Mouse (Mus musculus) kidney, embryonic 14.5 days (tissue): ENCODE results near the gene Olfr1350. TPM values are rescaled to one million over a fixed set of nuclear protein-coding genes. Genes with fewer than 3 reads are reported as not detected.
A peak's percentile ranks its signal among the peaks of the same experiment; 100 is the strongest.
"Not testable (repeated sequence)": the region's sequence is repeated elsewhere in the genome, so short reads cannot be mapped to it uniquely, and the experiment has no call there.

Experiments used
- ATAC-seq: fragments of 200-750 bp; cut with Nextera tagmentation; 2 replicates; pipeline ENCODE4 v1.8.0; 2017; ENCODE audit warnings: moderate number of reproducible peaks, mild to moderate bottlenecking, moderate TSS enrichment, moderate library complexity; ENCODE audit not compliant: low FRiP score, low TSS enrichment
- H3K27ac ChIP-seq: fragments of 300-500 bp; sonication (generic); 2 replicates; pipeline ENCODE4 v1.5.1; 2014; ENCODE audit warnings: low read depth, mild to moderate bottlenecking, low read length, moderate library complexity, mixed read lengths
- H3K27me3 ChIP-seq: fragments of 300-500 bp; sonication (generic); 2 replicates; pipeline ENCODE4 v1.6.1; 2014; ENCODE audit warnings: mild to moderate bottlenecking, low read length; ENCODE audit not compliant: control insufficient read depth, insufficient read depth
- H3K36me3 ChIP-seq: fragments of 300-500 bp; sonication (generic); 2 replicates; pipeline ENCODE4 v1.6.1; 2014; ENCODE audit warnings: low read length, mixed read lengths; ENCODE audit not compliant: control insufficient read depth, insufficient read depth
- H3K4me1 ChIP-seq: fragments of 300-500 bp; sonication (generic); 2 replicates; pipeline ENCODE4 v1.6.1; 2014; ENCODE audit warnings: low read length, mixed read lengths; ENCODE audit not compliant: control insufficient read depth, insufficient read depth
- H3K4me2 ChIP-seq: fragments of 300-500 bp; sonication (generic); replicated peaks from 2 replicates; pipeline ENCODE4 v1.6.1; 2014; ENCODE audit warnings: low read depth, mild to moderate bottlenecking, low read length
- H3K4me3 ChIP-seq: fragments of 300-500 bp; sonication (generic); 2 replicates; pipeline ENCODE4 v1.5.1; 2014; ENCODE audit warnings: mild to moderate bottlenecking, low read length
- H3K9ac ChIP-seq: fragments of 300-500 bp; sonication (generic); 2 replicates; pipeline ENCODE4 v1.6.1; 2014; ENCODE audit warnings: low read depth, mild to moderate bottlenecking, low read length, moderate library complexity
- H3K9me3 ChIP-seq: fragments of 300-500 bp; sonication (generic); 2 replicates; pipeline ENCODE4 v1.6.1; 2016; ENCODE audit warnings: low read length; ENCODE audit not compliant: control insufficient read depth
- WGBS: fragments of 180-500 bp; shearing (Covaris S2); extraction: QIAGEN DNeasy Blood & Tissue Kit; methylation state at CpG from one replicate; pipeline ENCODE4 v1.1.7; 2014; 5-methylcytosine and 5-hydroxymethylcytosine counted together
- polyA plus RNA-seq: library from polyadenylated mRNA; unstranded; fragments of >200 nt; fragmentation: Nextera tagmentation; extraction: Ambion mirVana; gene quantifications from 2 replicates; pipeline ENCODE4 v1.2.1, GENCODE M21; 2014

Gene Olfr1350
- polyA plus RNA-seq, result not detected in 2 replicates

GRCm38 (mm10) chr7:6564541-6564940, at the start of gene Olfr1350:
Gene Olfr1350, plus strand, starts transcription at chr7:6564841.
- Histone ChIP-seq H3K4me3 (no peak within 1 kb of the TSS), H3K9ac (no peak within 1 kb of the TSS), H3K27ac (no peak within 1 kb of the TSS), H3K9me3 (no peaks in the 10 kb centered on the region), H3K36me3 (no peaks in the 10 kb centered on the region), H3K4me1 (no peaks in the 10 kb centered on the region), H3K4me2 (no peak within 1 kb of the TSS), H3K27me3 (no peaks in the 10 kb centered on the region)
- no peak for ATAC-seq

GRCm38 (mm10) chr7:6521666-6522065, 43.0 kb upstream of the Olfr1350 start:
- Histone ChIP-seq H3K27ac (no peak overlapping the region), H3K4me2 (no peak overlapping the region), H3K4me1 (no peaks in the 10 kb centered on the region), H3K36me3 (no peaks in the 10 kb centered on the region), H3K27me3 (no peaks in the 10 kb centered on the region), H3K9me3 (peaks cover 5% of the 10 kb centered on the region), H3K4me3 (no peak overlapping the region), H3K9ac (no peak overlapping the region)
- ATAC-seq, result no peak
- 37% methylated on average over 1 of the region's 1 CpGs for WGBS

- WGBS, result 82% methylated on average over 5 of the region's 5 CpGs
- no peaks in the 10 kb centered on the region for H3K27me3 ChIP-seq
- ATAC-seq, result no peak
- no peak within 1 kb of the TSS for H3K4me3 ChIP-seq
- H3K4me1 ChIP-seq, result no peaks in the 10 kb centered on the region
- no peaks in the 10 kb centered on the region for H3K36me3 ChIP-seq
- H3K9me3 ChIP-seq, result peaks cover 5% of the 10 kb centered on the region
- no peak within 1 kb of the TSS for H3K4me2 ChIP-seq
- no peak within 1 kb of the TSS for H3K27ac ChIP-seq
- no peak within 1 kb of the TSS for H3K9ac ChIP-seq
Observed at GRCm38 (mm10) chr7:6522850-6523249, 41.8 kb upstream of the Olfr1350 start, which contains the start of gene Olfr1349. Gene Olfr1349, minus strand, starts transcription at chr7:6522950.

- H3K27me3 ChIP-seq, result no peaks in the 10 kb centered on the region
- no peak for ATAC-seq
- H3K9me3 ChIP-seq, result peaks cover 5% of the 10 kb centered on the region
- H3K4me3 ChIP-seq, result no peak overlapping the region
- no peaks in the 10 kb centered on the region for H3K4me1 ChIP-seq
- no peak overlapping the region for H3K27ac ChIP-seq
- no peak overlapping the region for H3K4me2 ChIP-seq
- no peaks in the 10 kb centered on the region for H3K36me3 ChIP-seq
- WGBS, result 71% methylated on average over 3 of the region's 3 CpGs
- H3K9ac ChIP-seq, result no peak overlapping the region
Observed at GRCm38 (mm10) chr7:6525001-6525400, 39.6 kb upstream of the Olfr1350 start.

GRCm38 (mm10) chr7:6526141-6526540, 38.5 kb upstream of the Olfr1350 start:
- no peak for ATAC-seq
- WGBS, result 69% methylated on average over 5 of the region's 5 CpGs
- peaks cover 5% of the 10 kb centered on the region for H3K9me3 ChIP-seq

GRCm38 (mm10) chr7:6586096-6586759, 21.6 kb downstream of the Olfr1350 start:
- peak; percentile 68; the same call in 1 of the 2 replicates for ATAC-seq
- H3K9me3 ChIP-seq, result no peaks in the 10 kb centered on the region

More at GRCm38 (mm10) chr7:6526141-6526540, 38.5 kb upstream of the Olfr1350 start:
- Histone ChIP-seq H3K27ac (no peak overlapping the region), H3K36me3 (no peaks in the 10 kb centered on the region), H3K4me2 (no peak overlapping the region), H3K27me3 (no peaks in the 10 kb centered on the region), H3K9ac (no peak overlapping the region), H3K4me3 (no peak overlapping the region), H3K4me1 (no peaks in the 10 kb centered on the region)

GRCm38 (mm10) chr7:6588766-6589165, 24.1 kb downstream of the Olfr1350 start:
- H3K27me3 ChIP-seq, H3K4me1 ChIP-seq, ATAC-seq, H3K9me3 ChIP-seq, H3K4me2 ChIP-seq, H3K4me3 ChIP-seq, H3K27ac ChIP-seq, H3K9ac ChIP-seq, H3K36me3 ChIP-seq: not testable (repeated sequence)
- WGBS, result 79% methylated on average over 13 of the region's 13 CpGs

More at GRCm38 (mm10) chr7:6586096-6586759, 21.6 kb downstream of the Olfr1350 start:
- Histone ChIP-seq H3K4me3 (no peak overlapping the region), H3K4me2 (no peak overlapping the region), H3K9ac (no peak overlapping the region), H3K27ac (no peak overlapping the region), H3K4me1 (no peaks in the 10 kb centered on the region), H3K36me3 (no peaks in the 10 kb centered on the region), H3K27me3 (no peaks in the 10 kb centered on the region)
- WGBS, result 56% methylated on average over 8 of the region's 8 CpGs

- no peak for ATAC-seq
- Histone ChIP-seq H3K4me1 (no peaks in the 10 kb centered on the region), H3K4me3 (no peak overlapping the region), H3K4me2 (no peak overlapping the region), H3K27me3 (no peaks in the 10 kb centered on the region), H3K27ac (no peak overlapping the region), H3K36me3 (no peaks in the 10 kb centered on the region), H3K9ac (no peak overlapping the region), H3K9me3 (no peaks in the 10 kb centered on the region)
- WGBS, result 84% methylated on average over 9 of the region's 9 CpGs
Observed at GRCm38 (mm10) chr7:6603331-6603730, 38.7 kb downstream of the Olfr1350 start.
